Mouse (Mus musculus) naive thymus-derived CD4-positive, alpha-beta T cell, adult 2 months (primary cell): ENCODE data around the gene 1110065P20Rik.
A peak's percentile ranks its signal among the peaks of the same experiment; 100 is the strongest.

Experiments used
- DNase-seq: peaks from one replicate; pipeline ENCODE4 v3.0.0-alpha.2; 2011; ENCODE audit warnings: low read depth

The 1110065P20Rik gene

GRCm38 (mm10) chr4:124850933-124851658, at the start of gene 1110065P20Rik:
Gene 1110065P20Rik (minus strand): TSS chr4:124851196.
- DNase-seq = peak; percentile 79

GRCm38 (mm10) chr4:124899906-124900305, 48.9 kb upstream of the 1110065P20Rik start:
- DNase-seq = no peak

- DNase-seq = no peak
Observed at GRCm38 (mm10) chr4:124898428-124898827, 47.4 kb upstream of the 1110065P20Rik start.

GRCm38 (mm10) chr4:124894508-124895428, 43.8 kb upstream of the 1110065P20Rik start:
- DNase-seq = no peak

- DNase-seq = no peak
Observed at GRCm38 (mm10) chr4:124893769-124894168, 42.8 kb upstream of the 1110065P20Rik start.

GRCm38 (mm10) chr4:124890831-124891230, 39.8 kb upstream of the 1110065P20Rik start:
- DNase-seq = no peak

DNA sequence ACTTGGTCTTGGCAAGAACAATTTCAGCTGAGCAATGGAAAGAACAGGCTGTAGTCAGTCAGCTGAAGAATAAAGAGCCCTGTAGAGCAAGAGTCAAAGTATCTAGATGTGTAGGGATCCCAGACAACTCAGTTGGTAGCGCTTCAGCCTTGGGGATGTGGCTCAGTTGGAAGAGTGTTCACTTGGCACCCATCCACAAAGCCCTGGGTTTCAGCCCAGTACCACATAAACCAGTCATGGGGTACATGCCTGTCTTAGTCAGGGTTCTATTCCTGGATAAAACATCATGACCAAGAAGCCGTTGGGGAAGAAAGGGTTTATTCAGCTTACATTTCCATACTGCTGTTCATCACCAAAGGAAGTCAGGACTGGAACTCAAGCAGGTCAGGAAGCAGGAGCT, 38.9 kb upstream of the 1110065P20Rik start:
- no peak for DNase-seq

DNA sequence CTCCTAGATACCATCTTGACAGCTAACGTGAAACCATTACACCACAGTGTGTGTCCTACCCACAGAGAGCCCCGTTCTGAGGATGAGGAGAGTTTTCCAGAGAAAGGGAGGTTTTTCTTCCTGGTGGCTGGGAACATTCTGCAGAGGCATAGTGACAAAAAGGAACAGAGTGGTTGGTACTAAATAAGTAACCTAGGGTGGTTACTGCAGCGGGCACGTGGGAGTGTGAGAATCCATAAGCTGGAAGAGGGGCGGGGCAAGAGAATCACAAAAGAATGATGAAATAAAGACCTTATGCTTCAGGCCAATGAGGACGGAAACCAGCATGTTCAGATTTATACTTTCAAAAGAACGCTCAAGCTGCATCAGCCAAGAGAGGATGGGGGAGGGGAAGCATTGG, 37.7 kb upstream of the 1110065P20Rik start:
- no peak for DNase-seq

GRCm38 (mm10) chr4:124882151-124882729, 31.2 kb upstream of the 1110065P20Rik start:
- no peak for DNase-seq

DNA sequence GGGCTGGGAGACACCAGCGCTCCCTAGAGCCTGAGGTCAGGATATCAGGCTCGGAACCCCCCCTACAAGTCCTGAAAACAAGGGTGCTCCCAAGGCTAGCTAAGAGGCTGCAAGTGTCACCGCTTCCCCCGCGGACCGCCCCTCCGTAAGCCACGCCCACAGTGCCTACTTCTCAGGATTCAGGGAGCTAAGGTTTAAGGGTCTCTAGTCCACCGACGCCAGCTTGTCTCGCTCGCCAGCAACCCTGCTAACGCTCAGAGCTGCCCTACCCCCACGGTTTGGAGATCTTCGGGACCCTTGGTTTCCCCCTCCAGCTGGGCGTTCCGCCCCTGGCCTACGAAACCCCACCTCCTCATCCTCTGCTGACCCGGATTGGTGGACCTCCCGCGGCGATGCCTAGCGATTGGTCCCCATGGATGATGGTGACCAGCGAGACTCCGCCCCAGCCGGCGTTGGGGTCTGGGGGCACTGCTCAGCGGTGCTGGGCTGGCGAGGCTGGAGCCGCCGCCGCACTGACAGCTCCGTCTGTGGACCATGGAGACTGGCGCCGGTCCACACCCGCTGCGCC, 30.4 kb upstream of the 1110065P20Rik start:
- DNase-seq = no peak

- DNase-seq = no peak
Observed at GRCm38 (mm10) chr4:124880599-124880998, 29.6 kb upstream of the 1110065P20Rik start, which contains the start of gene Epha10. Gene Epha10 (plus strand): TSS chr4:124880899.

- DNase-seq = no peak
Observed at GRCm38 (mm10) chr4:124872719-124873118, 21.7 kb upstream of the 1110065P20Rik start.

DNA sequence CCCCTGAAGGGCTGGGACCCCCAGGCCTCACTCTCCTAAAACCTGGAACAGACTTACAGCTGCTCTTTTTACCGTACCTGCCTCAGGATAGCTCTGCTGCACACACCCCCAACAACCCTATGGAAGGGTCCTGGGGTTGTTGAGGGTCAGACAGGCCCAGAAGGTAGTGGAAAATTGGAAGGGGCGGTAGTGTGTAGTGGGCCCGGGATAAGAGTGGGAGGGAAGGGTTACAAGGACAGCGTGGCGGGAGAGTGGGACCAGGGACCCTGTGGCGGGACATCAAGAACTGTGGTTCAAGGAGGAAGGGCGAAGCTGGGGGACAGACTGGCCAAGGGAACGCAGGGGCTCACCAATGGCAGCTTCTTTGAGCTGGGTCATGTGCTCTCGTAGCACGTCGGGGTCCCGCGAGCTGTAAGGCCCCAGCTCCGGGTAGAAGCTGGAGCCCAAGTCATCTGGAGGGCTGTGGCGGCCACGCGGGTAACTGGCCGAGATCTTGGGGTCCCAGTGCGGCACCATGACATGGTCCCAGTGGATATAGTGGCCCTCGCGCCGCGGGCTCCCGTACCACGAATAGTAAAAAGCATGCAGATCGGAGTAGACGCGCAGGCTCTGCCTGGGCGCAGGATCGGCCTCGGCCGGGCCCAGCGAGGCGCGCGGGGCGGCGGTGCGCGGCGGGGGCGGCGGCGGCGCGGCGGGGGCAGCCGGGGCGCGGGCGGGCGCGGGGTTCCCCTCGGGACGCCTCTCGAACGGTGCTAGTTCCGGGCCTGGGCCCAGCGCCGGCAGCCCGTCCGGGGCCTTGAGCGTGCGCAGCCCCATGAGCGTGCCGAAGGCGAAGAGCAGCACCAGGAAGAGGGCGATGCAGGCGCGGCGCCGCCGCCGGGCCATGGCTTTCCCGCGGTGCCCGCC, 10.5 kb upstream of the 1110065P20Rik start, which contains the start of gene Maneal:
TSS of gene Maneal (minus strand) at position 889 of the 906 bp plus-strand sequence.
- no peak for DNase-seq

GRCm38 (mm10) chr4:124860446-124860845, 9.4 kb upstream of the 1110065P20Rik start:
- peak; percentile 42 for DNase-seq

DNA sequence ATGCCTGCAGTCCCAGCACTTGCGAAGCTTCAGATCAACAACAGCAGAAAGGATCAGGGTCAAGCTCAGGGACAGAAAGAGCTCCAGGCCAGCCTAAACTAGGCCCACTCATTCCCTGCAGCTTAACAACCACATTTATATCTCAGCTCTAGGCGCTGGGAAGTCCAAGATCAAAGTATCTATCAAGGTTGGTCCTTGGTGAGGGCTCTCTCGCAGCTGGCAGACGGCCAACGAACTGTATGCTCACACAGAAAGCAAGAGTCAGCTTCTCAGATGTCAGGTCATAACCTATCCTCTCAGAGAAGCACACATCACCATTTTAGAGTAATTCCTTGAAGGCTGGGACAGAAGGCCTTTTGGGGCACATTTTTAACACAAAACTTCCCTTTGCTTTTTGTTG, 7.4 kb upstream of the 1110065P20Rik start:
- no peak for DNase-seq

- DNase-seq = no peak
Observed at GRCm38 (mm10) chr4:124856294-124856693, 5.3 kb upstream of the 1110065P20Rik start.

GRCm38 (mm10) chr4:124850261-124850913, 609 bp downstream of the 1110065P20Rik start, which contains the start of gene Yrdc:
Gene Yrdc (plus strand): TSS chr4:124850679.
- peak; percentile 94 for DNase-seq

- DNase-seq = no peak
Observed at GRCm38 (mm10) chr4:124849631-124850260, 1.2 kb downstream of the 1110065P20Rik start.

GRCm38 (mm10) chr4:124847573-124847972, 3.4 kb downstream of the 1110065P20Rik start:
- peak; percentile 83 for DNase-seq

GRCm38 (mm10) chr4:124843493-124843892, 7.5 kb downstream of the 1110065P20Rik start:
- DNase-seq = peak; percentile 55
